Comparison of ENCODE assay signal across 11 mouse cellular contexts in the genomic region with DNA sequence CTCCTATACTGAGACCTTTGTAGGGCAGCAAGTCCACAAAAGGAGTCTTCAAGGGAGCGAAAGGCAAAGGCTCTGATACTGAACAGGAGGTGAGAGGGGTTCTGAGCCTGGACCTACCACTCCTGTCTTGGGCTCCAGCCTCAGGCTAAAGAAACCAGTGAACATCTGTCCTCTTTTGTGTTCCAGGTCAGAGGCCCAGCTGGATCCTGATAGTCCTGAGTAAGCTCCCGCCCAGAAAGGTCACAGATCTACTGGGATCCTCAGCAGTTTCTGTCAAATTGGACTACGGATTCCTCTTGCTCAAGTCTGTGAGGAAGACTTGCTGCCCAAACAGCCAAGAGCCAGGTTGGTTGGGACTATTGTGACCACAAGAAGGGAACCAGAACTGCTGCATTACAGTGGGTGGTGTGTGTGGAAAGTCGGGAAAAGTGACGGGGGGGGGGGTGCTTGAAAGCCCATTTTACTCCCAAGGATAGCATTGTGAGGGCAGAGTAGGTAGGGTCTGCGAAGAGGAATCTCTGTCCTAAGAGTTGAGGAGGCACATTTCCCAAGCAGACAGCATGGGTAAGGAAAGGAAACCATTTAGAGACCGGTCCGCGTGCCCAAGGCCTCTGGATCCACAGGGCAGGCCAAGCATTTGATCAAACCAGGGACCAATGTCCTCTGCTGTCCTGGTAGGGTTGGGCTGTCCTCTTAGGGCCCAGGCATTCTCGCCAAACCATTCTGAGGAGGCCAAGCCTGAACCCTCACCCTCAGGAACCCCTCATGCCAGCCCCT. TPM values are rescaled to one million over a fixed set of nuclear protein-coding genes. Genes with fewer than 3 reads are reported as not detected.
A peak's percentile ranks its signal among the peaks of the same experiment; 100 is the strongest.
DNase-seq lines count a peak whose midpoint lies in the region; ATAC-seq and TF ChIP-seq lines count a peak whose summit lies in the region.
"Had no signal": no experiment of that assay in that cellular context is flagged by ENCODE, and none has a peak within 500 bp of the region (broad histone marks: within the 10 kb centered on the region; RNA-seq: fewer than 3 reads in every experiment).

No protein-coding gene starts in this region.

- no peak for DNase-seq in kidney, adult 18-20 months
- DNase-seq in hindbrain, postnatal 0 days (ENCODE audit: low spot score), result no peak
- DNase-seq in midbrain, postnatal 0 days (ENCODE audit: low spot score), result no peak
- no peak for DNase-seq in cerebellum, adult 9-11 months
- DNase-seq in thymus, postnatal 0 days (ENCODE audit: low spot score), result no peak
- no peak for DNase-seq in Muller cell, postnatal 12 days (ENCODE audit: inconsistent ontology term)

- no peaks in the 10 kb centered on the region for H3K9me3 ChIP-seq in kidney, embryonic 15.5 days (replicated peaks)
- no peaks in the 10 kb centered on the region for H3K9me3 ChIP-seq in embryonic facial prominence, embryonic 15.5 days (replicated peaks)
- no peaks in the 10 kb centered on the region for H3K9me3 ChIP-seq in hindbrain, postnatal 0 days (ENCODE audit: low read length)
- no peaks in the 10 kb centered on the region for H3K9me3 ChIP-seq in midbrain, postnatal 0 days (ENCODE audit: low read length)

- no peak for ATAC-seq in kidney, embryonic 15.5 days (replicated peaks; ENCODE audit: low FRiP score)
- no peak; the same call in 1 of the 2 replicates for ATAC-seq in embryonic facial prominence, embryonic 15.5 days (ENCODE audit: insufficient number of reproducible peaks, low FRiP score, low TSS enrichment, low read depth)
- ATAC-seq in hindbrain, postnatal 0 days, result peak; percentile 28; the same call in 1 of the 2 replicates
- ATAC-seq in midbrain, postnatal 0 days (ENCODE audit: low FRiP score), result 0 out of 2 replicates have a peak, but pooled peaks have one; percentile 12
- ATAC-seq: inflammation-experienced regulatory T-cells, adult 6 months had no signal

- peaks cover 40% of the 10 kb centered on the region for H3K4me1 ChIP-seq in kidney, embryonic 15.5 days
- peaks cover 27% of the 10 kb centered on the region for H3K4me1 ChIP-seq in embryonic facial prominence, embryonic 15.5 days
- peaks cover 5% of the 10 kb centered on the region; the same call in 1 of the 2 replicates for H3K4me1 ChIP-seq in hindbrain, postnatal 0 days (ENCODE audit: insufficient read depth, low read length)
- peaks cover 4% of the 10 kb centered on the region; the same call in 1 of the 2 replicates for H3K4me1 ChIP-seq in midbrain, postnatal 0 days (ENCODE audit: insufficient read depth, low read length)

- no peak overlapping the region for H3K27ac ChIP-seq in kidney, embryonic 15.5 days
- H3K27ac ChIP-seq in embryonic facial prominence, embryonic 15.5 days (replicated peaks), result 0 out of 2 replicates have a peak overlapping the region, but pooled peaks have one; percentile 44
- no peak overlapping the region for H3K27ac ChIP-seq in hindbrain, postnatal 0 days
- no peak overlapping the region for H3K27ac ChIP-seq in midbrain, postnatal 0 days (ENCODE audit: low read depth, low read length)

- H3K9ac ChIP-seq in kidney, embryonic 15.5 days, result no peak overlapping the region
- no peak overlapping the region for H3K9ac ChIP-seq in embryonic facial prominence, embryonic 15.5 days
- H3K9ac ChIP-seq in hindbrain, postnatal 0 days (replicated peaks; ENCODE audit: low read length), result no peak overlapping the region
- no peak overlapping the region for H3K9ac ChIP-seq in midbrain, postnatal 0 days (replicated peaks; ENCODE audit: low read length, poor library complexity, severe bottlenecking)

- no peak for TF ChIP-seq CTCF in hindbrain, postnatal 0 days (IDR thresholded peaks at IDR 0.05; ENCODE audit: low read depth)
- no peak for TF ChIP-seq CTCF in midbrain, postnatal 0 days (IDR thresholded peaks at IDR 0.05)

- peak overlapping the region; percentile 45 for H3K4me3 ChIP-seq in kidney, embryonic 15.5 days (replicated peaks)
- peak overlapping the region; percentile 49 for H3K4me3 ChIP-seq in embryonic facial prominence, embryonic 15.5 days (replicated peaks)
- peak overlapping the region; percentile 36 for H3K4me3 ChIP-seq in hindbrain, postnatal 0 days (ENCODE audit: low read length)
- H3K4me3 ChIP-seq in midbrain, postnatal 0 days (ENCODE audit: low read depth, low read length), result peak overlapping the region; percentile 48

- H3K4me2 ChIP-seq in kidney, embryonic 15.5 days, result peak overlapping the region; percentile 80
- H3K4me2 ChIP-seq in embryonic facial prominence, embryonic 15.5 days (replicated peaks), result peak overlapping the region; percentile 71
- peak overlapping the region; percentile 65 for H3K4me2 ChIP-seq in hindbrain, postnatal 0 days (ENCODE audit: low read depth, low read length)
- peak overlapping the region; percentile 94 for H3K4me2 ChIP-seq in midbrain, postnatal 0 days (ENCODE audit: low read depth, low read length, poor library complexity, severe bottlenecking)

- 18% methylated on average over 10 of the region's 10 CpGs for WGBS in kidney, embryonic 15.5 days
- WGBS in embryonic facial prominence, embryonic 15.5 days, result 17% methylated on average over 10 of the region's 10 CpGs
- WGBS in hindbrain, postnatal 0 days, result 18% methylated on average over 10 of the region's 10 CpGs
- WGBS in midbrain, postnatal 0 days, result 19% methylated on average over 10 of the region's 10 CpGs

- no peaks in the 10 kb centered on the region for H3K36me3 ChIP-seq in kidney, embryonic 15.5 days
- no peaks in the 10 kb centered on the region for H3K36me3 ChIP-seq in embryonic facial prominence, embryonic 15.5 days
- no peaks in the 10 kb centered on the region for H3K36me3 ChIP-seq in hindbrain, postnatal 0 days (ENCODE audit: insufficient read depth, low read length)
- H3K36me3 ChIP-seq in midbrain, postnatal 0 days (ENCODE audit: insufficient read depth, low read length), result no peaks in the 10 kb centered on the region

- H3K27me3 ChIP-seq in kidney, embryonic 15.5 days, result peaks cover 98% of the 10 kb centered on the region
- peaks cover 81% of the 10 kb centered on the region for H3K27me3 ChIP-seq in embryonic facial prominence, embryonic 15.5 days
- peaks cover 66% of the 10 kb centered on the region for H3K27me3 ChIP-seq in hindbrain, postnatal 0 days (ENCODE audit: insufficient read depth, low read length)
- H3K27me3 ChIP-seq in midbrain, postnatal 0 days (ENCODE audit: insufficient read depth, low read length), result peaks cover 66% of the 10 kb centered on the region

RNA-seq across cellular contexts. Expression of a gene that starts 0.5 kb away (rescaled TPM):
- polyA plus RNA-seq in kidney, embryonic 15.5 days (2015; fragmentation: Nextera tagmentation; extraction: Ambion mirVana), result 0.45 and 0.55 TPM in 2 replicates
- 17.5 and 19.3 TPM in 2 replicates for polyA plus RNA-seq in embryonic facial prominence, embryonic 15.5 days (2015; fragmentation: Nextera tagmentation; extraction: Ambion mirVana)
- total RNA-seq in hindbrain, postnatal 0 days (2014; rRNA removed), result 4.6 and 5.1 TPM in 2 replicates
- 3.1 and 3.8 TPM in 2 replicates for polyA plus RNA-seq in hindbrain, postnatal 0 days (2015; fragmentation: Nextera tagmentation; extraction: Ambion mirVana)
- total RNA-seq in midbrain, postnatal 0 days (2014; rRNA removed), result 2.8 and 2.9 TPM in 2 replicates
- polyA plus RNA-seq in midbrain, postnatal 0 days (2015; fragmentation: Nextera tagmentation; extraction: Ambion mirVana), result 0.63 and 1.0 TPM in 2 replicates
- polyA plus RNA-seq in thymus, postnatal 0 days (2015; fragmentation: Nextera tagmentation; extraction: Ambion mirVana), result 0.25 and 0.41 TPM in 2 replicates
- total RNA-seq: CH12.LX; left cerebral cortex, postnatal 36 days had no signal
- polyA plus RNA-seq: inflammation-experienced regulatory T-cells, adult 6 months had no signal

Comparison
In these comparisons a context has a peak if more than half of its experiments do, and no peak if none do; other contexts are left out.
1. ATAC-seq: peak in hindbrain, postnatal 0 days (single experiment) and midbrain, postnatal 0 days (single experiment); none in kidney, embryonic 15.5 days (single experiment) and embryonic facial prominence, embryonic 15.5 days (single experiment).
2. Peak in every context shown above with its lines, with median percentiles within 50 percentile points of each other: H3K4me2 ChIP-seq and H3K4me3 ChIP-seq.